Mouse (Mus musculus) thymus, adult 2 months (tissue): ENCODE data around the gene Chchd5.

Source experiments
- CTCF ChIP-seq: fragments of 200-500 bp; IDR thresholded peaks from 2 replicates; pipeline ENCODE4 v1.5.1; 2012; ENCODE audit warnings: mild to moderate bottlenecking, control low read depth, low read length, moderate library complexity, borderline replicate concordance; ENCODE audit not compliant: control insufficient read depth, poor library complexity, insufficient read depth; ENCODE audit errors: extremely low read depth
- POLR2A ChIP-seq: fragments of 200-500 bp; IDR thresholded peaks from 2 replicates; pipeline ENCODE4 v1.6.1; 2012; ENCODE audit warnings: mild to moderate bottlenecking, low read length, control low read depth, moderate library complexity; ENCODE audit not compliant: control insufficient read depth, poor library complexity, insufficient read depth; ENCODE audit errors: extremely low read depth

GRCm38 (mm10) chr2:129150386-129150785 lies 20.9 kb downstream of the Chchd5 start:
- TF ChIP-seq POLR2A, result no peak
- TF ChIP-seq CTCF, result no peak
